Mouse (Mus musculus) liver (tissue): ENCODE measurements around the gene Mrpl42.
A peak's percentile ranks its signal among the peaks of the same experiment; 100 is the strongest.

ENCODE experiments used
- DNase-seq: peaks from one replicate; pipeline ENCODE4 v3.0.0-alpha.2; 2020; ENCODE audit warnings: mixed read lengths

Gene Mrpl42

GRCm38 (mm10) chr10:95514656-95515292 is 13.0 kb upstream of the Mrpl42 start, which contains the start of gene Ube2n:
Gene Ube2n (plus strand): TSS chr10:95515145.
- peak; percentile 96 for DNase-seq

DNA sequence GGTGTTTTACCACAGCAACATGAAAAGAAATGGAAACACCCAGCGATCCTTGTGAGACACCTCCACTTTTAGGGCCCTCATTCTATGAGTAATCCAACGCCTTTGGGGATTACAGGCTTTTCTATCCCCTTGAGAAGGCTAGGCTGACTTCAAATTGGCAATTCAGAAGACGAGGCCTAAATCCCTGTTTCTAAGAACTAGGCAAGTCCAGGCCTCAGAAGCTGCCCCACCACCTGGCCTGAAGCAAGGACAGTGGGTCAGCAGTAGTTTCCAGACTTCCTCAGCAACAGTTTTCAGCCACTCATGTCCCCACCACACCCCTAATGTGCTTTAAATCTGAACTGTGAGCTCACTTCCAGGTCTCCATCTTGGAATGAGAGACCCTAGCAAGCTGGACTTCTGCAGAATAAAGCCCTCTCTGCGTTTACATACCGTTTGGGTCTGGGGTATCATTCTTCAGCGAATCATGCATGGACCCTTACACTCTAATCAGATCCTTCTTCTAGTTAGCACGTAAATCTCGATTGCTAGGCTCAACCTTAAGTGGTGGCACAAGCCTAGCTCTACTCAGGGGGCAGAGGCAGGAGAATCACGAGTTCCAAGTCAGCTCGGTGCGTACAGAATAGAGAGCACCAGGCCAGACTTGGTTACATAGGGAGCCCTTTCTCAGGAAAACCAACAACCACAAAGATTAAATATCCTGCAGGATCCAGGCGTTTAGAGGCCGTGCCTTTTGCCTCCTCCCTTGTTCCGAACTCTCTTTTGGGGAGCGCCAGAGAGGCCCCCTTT is 12.2 kb upstream of the Mrpl42 start:
- DNase-seq, result peak; percentile 8

- no peak for DNase-seq
These were observed 10.9 kb upstream of the Mrpl42 start for GRCm38 (mm10) chr10:95512635-95513034.

DNA sequence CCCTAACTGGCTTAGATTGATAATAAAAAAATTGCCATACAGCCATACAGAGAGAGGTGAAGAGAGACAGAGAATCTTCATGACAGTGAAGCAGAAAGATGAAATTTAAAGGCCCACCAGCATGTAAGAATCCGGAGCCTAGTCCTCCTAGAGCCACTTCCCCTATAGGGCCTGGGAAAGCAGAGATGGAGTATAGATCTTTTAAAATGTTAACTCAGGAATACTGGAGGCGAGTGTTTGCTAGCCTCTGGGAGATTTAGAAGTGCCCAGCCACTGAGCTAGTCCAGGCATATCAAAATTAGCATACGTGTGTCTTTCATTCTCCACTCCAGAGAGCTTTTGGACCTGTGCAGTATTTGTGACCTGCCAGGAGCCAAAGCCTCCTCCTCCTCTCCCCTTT is 7.5 kb upstream of the Mrpl42 start:
- DNase-seq, result no peak

DNA sequence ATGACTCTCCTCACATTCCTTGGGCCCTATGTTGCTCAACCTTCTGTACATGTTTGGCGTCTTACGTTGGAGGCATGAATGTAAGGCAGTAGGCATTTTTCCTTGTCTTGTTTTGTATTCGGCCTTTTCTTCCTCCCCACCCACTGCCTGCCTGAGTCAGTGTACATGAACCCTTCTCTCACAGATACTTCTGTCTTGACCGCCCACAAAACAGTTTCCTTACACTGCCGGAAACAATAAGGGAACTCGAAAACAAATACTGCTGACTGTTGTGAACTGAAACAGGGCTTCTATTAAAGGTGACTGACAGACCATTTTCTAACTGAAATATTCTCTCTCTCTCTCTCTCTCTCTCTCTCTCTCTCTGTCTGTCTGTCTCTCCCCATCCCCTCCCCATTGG is 7.1 kb upstream of the Mrpl42 start:
- DNase-seq, result no peak

DNA sequence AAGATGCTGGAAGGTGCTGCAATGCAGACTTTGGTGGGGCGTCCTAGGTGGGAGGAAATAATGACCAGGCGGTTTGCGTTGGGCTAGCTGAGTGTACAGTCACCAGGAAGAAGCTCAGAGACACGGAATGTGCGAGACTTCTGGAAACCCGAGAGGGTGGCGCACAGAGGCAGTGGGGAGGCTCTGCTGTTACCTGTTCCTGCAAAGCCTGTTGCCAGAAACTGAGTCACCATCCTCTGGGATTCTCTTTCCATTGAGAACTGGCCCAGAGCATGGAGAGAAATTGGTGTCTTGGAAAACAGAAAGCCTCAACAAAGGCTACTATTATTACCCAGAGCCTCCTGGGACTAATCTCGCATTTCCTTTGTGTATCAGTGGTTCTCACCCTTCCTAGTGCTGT is 6.4 kb upstream of the Mrpl42 start:
- DNase-seq, result no peak

DNA sequence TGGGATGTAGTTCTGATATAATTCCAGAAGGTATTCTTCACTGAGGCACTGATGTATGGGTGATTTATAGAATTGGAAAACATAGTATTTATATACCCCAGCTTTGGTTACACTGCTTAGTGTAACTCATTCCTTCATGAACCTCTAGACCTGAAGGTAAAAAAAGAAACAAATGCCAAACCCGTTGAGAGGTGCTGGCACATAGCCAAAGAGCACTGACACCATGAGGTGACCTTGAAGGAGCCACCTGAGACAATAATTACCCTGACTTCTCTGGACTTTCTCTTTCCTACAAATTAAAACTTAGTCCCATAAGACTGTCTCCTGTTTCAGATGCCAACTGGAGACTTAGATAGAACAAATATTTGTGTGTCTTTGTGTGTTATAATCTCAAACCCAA is 2.6 kb upstream of the Mrpl42 start:
- no peak for DNase-seq

DNA sequence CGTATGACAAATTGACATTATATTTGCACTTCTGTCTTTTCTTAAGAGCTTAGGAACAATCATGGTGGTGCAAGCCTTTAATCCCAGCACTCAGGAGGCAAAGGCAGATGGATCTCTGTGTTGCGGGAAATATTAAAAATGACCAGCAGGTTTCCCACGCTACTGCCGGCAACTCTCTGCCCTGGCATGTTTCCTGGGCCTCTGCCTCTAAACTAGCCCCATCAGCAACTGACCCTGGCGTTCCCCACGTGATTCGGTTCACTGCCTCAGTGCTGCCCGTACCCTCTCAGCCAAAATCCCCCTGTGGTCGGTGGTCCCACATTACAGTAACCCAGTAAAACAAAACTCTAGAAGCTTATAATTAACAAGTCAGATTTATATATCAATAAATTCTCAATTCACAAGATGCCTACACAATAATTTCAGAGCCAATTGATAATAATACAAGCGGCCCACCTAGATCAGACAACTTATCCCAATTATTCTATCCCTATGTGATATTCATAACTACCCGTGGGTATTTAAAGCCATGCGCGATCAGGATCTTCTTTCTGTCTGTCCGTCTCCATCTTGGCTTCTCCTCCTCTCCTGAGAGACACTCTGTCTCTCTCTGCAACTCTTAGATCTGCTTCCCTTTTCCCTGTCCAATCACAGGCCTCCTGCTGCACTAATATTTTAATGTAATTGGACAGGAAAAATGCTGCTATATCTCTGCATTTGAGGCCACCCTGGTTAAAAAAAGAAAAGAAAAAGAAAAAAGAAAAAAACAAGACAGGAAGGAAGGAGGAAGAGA is 1.9 kb upstream of the Mrpl42 start:
- DNase-seq, result no peak

GRCm38 (mm10) chr10:95501033-95501432 is 707 bp downstream of the Mrpl42 start:
- no peak for DNase-seq

GRCm38 (mm10) chr10:95494268-95494667 is 7.5 kb downstream of the Mrpl42 start:
- DNase-seq, result no peak

- DNase-seq, result peak; percentile 27
These were observed 12.1 kb downstream of the Mrpl42 start for GRCm38 (mm10) chr10:95489653-95490052.

DNA sequence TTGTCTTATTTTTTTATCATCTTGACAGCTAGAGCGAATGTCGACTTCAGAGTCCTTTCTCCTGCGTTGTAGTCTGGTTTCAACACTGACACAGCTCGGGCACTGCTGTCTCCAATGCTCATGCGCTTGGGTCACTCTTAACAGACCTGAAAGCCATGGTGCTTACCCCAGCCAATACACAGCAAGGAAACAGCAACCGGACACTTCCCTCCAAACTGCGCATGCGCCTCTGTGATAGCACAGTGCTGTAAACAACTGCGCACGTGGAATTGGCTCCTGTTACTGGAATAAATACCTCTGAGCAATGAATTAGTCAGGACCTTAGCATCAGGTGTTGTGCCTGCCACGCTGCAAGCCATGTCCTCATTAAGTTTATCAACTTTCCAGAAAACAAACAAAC is 24.2 kb downstream of the Mrpl42 start:
- DNase-seq, result no peak

GRCm38 (mm10) chr10:95475923-95476322 is 25.8 kb downstream of the Mrpl42 start:
- peak; percentile 81 for DNase-seq

DNA sequence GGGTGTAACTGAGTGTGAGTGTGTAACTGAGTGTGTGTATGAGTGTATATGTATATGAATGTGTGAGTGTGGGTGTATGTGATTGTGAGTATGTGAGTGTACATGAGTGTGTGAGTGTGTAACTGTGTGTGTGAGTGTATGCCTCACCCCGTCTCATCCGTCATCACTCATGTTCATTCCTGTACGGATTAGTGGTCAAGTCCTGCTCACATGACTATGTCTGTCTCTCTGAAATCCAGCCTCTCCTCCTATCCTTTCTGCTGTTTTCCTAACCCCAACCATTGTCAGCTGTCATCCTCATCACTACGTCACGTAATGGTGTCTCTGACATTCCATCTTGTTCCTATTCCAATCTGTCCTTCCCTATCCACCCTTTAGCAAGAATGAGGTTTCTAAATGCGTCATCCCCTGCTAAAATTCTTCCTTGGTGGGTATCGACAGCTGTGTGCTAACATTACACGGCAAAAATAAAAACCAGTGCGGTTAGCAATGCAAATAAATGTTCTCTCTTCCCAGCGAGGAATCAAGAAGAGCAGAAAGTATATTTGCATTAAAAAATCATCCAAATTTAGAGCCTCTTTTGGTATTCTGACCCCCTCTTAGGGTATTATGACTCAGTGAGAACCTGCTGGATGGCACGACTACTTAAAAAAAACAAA is 29.7 kb downstream of the Mrpl42 start:
- DNase-seq, result no peak

GRCm38 (mm10) chr10:95471186-95471585 is 30.6 kb downstream of the Mrpl42 start:
- no peak for DNase-seq

DNA sequence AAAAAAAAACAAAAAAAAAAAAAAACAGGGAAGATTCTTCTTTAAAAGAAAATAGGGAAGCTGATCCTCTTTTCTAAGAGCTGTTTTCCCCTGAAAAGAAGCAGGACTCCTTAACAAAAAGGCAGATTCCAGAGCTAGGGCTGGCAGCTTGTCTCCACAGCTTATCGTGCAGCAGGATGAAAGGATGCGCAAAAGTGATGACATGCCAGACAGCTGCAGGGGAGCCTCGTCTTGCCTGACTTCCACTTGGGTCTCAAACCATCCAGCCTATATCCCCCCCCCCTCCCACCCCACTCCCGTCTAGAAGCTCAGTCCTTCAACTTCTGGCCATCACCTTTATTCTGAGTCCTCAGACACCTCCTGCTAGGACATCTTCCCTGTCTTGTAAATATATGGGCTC is 32.8 kb downstream of the Mrpl42 start:
- no peak for DNase-seq

- no peak for DNase-seq
These were observed 36.2 kb downstream of the Mrpl42 start for GRCm38 (mm10) chr10:95465485-95465896.

DNA sequence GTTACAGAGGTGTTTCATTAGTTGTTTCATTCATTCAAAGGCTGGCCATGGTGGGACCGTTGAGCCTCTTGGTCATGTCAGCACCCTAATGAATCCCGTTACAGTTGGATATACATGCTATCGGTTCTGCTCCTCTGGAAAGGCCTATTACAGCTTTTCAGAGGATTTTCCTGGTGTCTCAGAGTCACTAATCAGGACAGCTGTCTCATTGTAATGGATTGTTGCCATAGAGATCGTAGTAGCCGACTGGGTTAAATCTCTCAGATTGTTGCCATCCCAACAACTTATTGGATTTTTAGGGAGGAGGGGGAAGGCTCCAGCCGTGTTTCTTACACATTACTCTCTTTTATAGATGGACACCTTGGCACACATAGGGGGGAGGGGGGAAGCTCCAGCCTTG is 37.2 kb downstream of the Mrpl42 start:
- no peak for DNase-seq

GRCm38 (mm10) chr10:95462231-95462630 is 39.5 kb downstream of the Mrpl42 start:
- DNase-seq, result no peak

- no peak for DNase-seq
These were observed 40.6 kb downstream of the Mrpl42 start for GRCm38 (mm10) chr10:95461053-95461553.

DNA sequence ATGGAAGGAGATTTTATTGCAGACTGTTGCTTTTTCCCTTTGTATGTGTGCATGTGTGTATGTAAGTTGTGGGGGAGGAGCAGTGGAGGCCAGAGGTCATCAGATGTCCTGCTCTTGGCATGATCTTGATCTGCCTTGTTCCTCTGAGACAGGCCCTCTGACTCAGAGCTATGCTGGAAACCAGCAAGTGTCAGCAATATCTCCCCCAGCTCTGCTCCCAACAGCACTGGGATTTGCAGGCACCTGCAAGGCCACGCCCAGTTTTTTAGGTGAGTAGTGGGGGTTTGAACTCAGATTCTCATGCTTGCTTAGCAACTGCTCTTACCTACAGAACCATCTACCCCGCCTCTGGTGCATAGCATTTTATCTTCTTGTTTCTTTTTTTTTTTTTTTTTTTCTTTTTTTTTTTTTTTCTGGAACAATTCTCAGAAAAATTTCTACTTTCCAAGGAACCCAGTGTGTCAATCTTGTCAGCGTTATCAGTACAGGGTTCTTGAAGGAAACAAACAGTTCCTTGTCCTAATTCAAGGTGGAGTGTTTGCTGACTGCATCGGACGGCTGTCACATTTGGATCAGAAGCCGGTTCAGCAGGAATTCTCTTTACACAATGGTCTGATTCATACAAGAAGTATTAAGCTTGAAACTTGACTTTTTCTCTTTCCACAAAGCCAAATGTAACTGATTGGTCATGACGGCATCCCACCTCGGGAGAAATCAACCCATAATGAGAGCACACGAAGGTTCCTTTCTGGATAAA is 43.5 kb downstream of the Mrpl42 start:
- no peak for DNase-seq
